Mouse (Mus musculus): ENCODE measurements at regions not wholly inside any gene's neighbourhood (a gene's known extent, or its start where the extent isn't known, plus 50 kb on each side); places are given as distances from the start of the nearest gene placed in this dataset.
A peak's percentile ranks its signal among the peaks of the same experiment; 100 is the strongest.

DNA sequence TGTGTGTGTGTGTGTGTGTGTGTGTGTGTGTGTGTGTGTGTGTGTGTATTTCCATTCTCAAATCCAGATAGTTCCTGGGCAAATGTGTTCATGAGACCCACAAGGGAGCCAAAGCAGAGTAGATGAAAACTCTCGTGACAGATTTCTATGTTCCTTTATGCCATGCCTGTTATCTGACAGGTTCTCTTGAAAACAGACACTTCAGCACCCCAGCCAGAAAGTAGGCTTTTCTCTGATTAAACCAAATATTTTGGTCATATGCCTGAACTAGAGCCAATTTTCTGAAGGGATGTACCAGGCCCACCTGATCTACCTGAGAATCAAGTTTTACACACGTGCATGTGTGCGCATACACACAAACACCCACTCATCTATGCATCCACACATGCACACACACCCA lies 95.5 kb downstream of the Psat1 start:
- no peak for DNase-seq (ENCODE audit: low read depth)

DNA sequence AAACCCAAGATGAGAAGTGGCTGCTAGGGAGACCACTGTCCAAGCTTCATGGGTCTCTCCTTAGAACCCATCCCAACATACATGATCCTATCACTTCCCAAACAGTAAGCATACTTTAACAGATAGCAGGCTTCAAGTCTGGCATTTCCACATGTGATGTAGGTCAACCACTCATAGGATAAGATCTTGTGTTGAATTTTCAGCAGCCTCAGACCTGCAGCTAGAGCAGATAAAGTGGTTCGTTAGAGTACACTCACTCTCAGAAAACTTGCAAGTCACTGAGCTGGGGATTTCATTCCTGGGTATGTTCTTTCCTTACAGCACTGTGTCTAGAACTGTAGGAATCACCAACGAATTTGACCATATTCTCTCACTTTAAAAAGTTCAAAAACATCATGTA lies 96.4 kb downstream of the Psat1 start:
- no peak for DNase-seq (ENCODE audit: low read depth)

DNA sequence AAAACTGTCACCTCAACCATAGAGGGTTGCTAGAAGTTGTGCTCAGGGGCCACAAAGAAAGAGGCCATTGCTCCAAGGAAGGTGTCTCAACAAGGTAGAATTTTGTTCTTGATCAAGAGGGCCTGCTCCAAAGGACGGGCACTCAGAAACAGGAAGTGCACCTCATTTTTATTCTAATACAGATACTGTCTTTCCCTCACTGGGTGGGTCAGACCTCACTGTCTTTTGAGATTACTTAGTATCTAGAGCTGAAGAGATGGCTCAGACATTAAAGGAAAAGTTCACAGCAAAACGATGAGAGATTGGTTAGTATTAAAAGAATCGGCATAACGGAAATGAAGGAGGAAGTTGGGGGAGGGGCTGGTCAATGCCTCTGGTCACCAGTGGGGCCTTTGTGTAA lies 97.9 kb downstream of the Psat1 start:
- no peak for DNase-seq (ENCODE audit: low read depth)

DNA sequence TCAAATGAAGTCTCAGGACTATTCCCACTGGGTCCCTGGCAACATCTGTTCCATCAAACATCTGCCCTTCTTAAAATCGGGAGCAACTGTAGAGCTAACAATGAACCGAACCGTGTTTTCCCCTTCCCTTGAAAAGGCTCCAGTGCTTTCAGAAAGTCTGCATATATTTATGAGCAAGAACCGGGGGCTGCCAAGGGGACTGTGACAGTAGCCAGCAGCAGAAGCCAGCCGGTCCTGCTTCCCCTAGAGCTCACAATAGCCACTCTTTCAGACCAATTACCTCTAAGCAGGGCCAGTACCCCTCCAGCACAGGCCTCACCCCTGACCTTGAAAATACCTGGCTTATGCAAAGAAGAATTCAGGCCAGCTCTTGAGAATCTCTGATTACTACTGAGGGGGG lies 108.8 kb downstream of the Psat1 start:
- no peak for DNase-seq (ENCODE audit: low read depth)

DNA sequence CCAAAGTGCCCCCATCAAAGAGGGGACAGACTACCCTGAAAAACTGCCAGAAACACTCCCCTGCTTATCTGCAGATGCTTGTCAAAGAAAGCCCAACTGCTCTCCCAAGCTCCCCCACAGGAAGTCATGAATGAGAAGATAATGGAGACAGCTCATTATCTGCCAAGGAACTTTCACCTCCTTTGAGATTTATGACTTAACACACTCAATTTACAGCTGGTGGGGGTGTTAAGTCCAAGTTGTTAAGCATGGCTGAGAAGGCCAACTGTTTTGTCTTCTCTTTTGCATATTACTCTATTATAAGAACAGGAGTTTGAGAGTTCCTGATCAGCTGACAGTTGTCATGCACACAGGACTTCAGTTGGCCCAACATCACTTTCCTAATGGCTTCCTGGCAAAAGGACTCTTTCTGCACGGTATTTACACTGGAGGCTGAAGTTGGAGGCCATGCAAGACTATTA lies 109.4 kb downstream of the Psat1 start:
- DNase-seq (ENCODE audit: low read depth) = no peak

DNA sequence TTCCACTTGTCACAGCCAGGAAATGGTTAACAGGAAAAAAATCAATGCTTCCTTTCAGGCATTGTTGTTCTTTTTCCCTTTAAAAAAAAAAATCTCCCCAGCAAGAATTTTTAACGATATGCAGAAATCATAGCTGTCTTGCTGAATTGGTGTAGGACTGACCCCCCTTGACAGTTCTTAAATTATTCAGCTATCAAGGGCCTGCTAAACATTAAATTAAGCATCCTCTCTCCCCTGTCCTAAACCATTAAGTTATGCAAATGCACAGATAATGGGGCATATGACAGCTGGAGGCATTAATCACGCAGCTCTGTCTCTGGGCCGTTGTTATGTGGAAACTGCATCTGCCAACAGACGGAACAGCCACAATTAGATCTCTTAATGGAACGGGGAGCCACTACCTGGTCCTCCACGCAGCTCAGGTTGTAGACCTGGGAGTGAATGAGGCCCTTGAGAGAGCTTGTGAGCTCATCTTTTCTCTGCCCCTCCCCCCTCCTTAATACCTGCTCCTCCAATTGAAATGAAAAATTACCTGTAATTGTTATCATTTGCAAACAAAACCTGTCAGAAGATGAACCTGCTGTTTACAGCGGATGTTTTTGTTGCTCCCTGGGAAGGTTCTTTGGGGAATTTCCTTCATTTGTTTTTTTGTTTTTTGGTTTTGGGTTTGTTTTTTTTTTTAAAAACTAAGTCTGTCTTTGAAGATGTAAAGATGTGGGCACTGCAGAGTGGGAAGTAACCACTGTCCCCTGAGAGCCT lies 110.0 kb downstream of the Psat1 start:
- DNase-seq (ENCODE audit: low read depth) = no peak

DNA sequence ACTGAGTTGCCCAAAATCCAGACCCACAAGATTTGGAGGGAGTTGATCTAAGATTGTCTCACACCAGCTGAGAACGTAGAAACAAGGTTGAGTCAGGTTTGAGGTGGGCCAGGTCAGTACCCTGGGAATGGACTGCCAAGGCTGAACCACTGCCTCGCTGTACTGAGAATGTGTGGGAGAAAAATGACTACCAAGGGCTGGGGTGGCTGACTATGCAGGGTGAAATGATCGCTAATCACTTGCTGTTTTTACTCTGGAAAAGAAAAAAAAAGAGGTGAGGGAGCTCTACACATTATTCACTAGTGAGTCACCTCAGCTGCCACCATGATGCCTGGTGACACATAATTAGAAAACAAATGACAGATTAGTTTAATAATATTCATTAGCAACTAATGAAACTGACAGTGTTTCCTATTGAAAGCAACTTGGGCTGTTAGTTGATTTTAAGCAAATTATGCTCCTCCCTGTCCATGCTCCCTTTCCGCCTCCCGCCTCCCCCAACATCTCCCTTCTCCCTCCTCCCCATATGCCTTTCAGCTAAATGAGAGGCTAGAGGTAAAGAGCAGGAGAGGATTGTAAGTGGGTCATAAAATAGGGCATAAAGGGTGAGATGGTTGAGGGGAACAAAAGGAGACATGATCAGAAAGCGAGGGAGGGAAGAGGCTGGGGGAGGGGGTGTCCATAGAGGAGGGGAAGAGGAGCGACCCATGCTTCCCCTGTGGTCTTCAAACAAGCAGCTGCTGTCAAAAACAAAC lies 110.8 kb downstream of the Psat1 start:
- peak; percentile 6 for DNase-seq (ENCODE audit: low read depth)

DNA sequence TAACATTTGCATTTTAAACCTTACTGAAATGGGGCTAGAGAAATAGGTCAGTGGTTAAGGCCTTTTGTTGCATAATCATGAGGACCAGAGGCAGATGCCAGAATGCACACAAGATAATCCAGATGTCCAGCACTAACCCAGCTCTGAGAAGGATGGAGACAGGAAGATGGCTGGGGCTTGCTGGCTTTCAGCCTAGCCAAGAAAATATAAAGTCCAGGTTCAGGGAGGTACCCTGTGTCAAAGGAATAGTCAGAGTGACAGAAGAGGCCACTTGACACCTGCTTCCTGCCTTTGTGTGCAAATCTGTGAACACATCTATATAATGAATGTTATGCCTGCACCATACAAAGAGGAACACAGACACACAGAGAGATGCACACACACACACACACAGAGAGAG lies 116.8 kb downstream of the Psat1 start:
- DNase-seq (ENCODE audit: low read depth) = no peak

DNA sequence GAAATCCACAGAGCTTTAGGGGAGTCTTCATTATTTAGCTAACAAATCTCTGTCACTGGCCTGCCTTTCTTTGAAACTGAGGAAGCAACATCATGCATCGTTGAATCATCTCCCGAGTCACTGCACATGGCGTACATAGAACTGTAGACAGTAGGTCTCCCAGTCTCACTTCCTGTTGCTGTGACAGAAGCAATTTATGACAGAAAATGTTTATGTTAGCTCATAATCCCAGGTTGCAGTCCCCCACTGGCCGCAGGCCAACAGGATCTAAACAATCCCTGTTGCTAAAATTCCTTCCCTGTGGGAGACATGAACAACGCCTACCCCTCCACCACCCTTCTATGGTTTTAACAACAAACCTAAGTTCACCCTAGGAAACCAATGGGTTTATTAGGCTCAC lies 118.0 kb downstream of the Psat1 start:
- no peak for DNase-seq (ENCODE audit: low read depth)

DNA sequence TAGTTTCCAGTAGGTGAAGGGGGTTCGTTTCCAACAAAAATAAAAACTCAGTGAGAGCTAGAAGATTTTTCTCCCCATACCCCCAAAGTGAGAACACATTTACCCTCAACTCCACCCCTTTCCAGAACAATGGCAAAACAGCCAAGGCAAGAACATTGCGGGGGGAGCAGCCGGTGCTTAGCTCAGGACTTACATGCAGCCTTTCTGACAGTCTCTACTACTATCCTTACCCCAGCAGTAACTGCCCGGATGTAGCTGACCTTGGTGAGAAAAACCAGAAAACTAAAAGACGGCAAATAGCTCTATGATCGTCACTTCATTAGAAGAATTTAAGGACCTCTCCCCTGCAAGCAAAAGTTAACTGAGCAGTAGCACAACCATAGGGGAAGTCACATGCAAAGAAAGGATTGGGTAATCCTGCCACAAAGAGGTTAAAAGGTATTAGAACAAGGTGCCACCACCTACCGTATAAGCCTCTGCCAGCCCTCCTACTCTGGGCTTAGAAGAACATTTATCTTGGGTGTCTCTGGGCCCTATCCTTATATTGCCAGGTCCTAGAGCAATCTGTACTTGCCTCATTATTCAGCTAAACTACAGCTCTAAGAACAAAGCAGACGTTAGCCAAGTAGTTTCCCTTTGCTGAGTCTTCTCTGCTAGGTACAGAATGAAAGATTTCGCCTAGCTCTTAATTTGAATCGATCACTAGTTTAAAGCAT lies 119.0 kb downstream of the Psat1 start:
- no peak for DNase-seq (ENCODE audit: low read depth)

DNA sequence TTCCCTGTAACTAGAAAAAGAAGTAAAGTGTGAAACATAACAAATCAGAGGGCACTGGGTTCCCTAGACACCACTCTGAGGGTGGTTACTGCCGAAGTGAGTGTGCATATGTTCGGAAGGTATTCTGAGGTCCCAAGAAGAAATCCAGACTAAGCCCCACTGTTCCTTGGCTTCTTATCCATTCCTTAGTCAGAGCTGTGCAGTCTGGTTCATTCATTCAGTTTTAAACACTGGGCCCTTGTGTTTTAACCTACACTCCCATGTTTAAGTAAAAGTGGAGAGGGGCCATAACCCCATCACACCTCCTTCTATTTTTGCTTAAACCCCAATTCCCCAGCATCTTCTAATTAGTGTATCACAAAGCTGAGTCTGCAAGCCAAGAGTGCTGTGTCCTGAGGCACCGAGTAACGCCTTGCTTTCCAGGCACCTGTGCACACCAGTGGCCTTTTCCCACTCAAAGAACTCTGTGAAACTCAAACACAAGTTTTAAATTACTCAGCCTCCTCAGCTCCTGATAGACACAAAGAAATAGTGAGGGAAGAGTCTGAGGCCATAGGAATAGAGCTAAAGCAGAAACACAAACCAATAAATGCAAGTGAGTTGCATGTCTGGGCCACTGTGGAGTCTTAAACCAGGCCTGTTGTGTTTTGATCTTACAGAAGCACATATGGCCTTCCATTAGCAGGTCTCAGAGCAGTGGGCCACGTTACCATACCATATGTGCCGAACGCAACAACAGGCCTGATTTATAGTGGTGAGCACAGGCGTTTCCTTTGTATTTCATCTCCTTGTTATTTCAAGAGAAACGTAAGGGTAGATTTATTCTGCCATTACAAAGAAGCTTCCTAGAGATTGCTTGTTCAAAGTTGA lies 119.8 kb downstream of the Psat1 start:
- no peak for DNase-seq (ENCODE audit: low read depth)

DNA sequence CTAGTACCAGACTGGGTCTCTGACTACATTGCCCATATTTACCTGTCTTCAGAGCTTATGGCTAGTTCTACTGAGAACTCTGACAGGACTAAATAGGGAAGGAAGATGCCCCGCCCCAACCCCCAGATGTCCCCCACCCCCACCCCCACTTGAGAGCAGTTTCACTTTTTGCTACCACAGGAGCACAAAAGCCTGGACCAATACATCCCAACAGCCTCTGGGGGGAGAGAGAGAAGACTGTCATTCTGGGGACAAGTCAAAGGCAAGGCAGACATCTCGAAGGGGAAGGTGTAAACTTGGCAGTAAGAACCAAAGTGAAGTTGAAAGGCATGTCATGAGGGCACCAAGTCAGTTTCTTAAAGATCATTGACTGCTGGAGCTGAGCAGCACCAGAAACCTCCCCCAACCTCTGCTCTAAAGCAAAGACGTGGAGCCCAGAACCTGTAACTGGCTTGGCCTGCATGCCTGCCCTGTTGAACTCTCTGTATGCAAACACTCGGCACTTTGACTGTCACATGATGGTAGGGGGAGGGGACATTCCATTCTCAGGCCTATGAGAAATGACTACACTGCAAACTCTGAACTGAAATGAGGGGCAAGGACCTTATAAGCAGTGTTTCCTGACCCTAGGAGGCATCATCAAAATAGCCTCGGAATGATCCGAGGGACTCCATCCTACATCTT lies 123.3 kb downstream of the Psat1 start:
- no peak for DNase-seq (ENCODE audit: low read depth)

DNA sequence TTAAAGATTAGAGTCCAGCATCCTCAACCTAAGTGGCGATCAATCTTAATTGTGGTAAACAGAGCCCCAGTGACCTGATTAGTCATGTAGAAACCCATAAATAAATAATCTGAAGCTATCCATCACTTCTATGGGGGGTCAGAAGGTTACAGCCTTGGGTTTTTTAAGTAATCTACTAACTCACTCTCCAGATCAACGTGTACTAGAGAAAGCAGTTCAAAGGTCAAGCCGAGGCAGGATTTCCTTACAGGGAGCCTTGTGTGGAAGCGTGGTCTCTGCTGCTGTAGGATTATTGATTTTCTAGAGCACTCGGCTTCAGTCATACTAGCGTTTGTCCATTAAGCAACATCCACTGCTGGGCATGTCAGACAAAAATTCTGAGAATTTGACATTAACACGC lies 127.1 kb downstream of the Psat1 start:
- no peak for DNase-seq (ENCODE audit: low read depth)

DNA sequence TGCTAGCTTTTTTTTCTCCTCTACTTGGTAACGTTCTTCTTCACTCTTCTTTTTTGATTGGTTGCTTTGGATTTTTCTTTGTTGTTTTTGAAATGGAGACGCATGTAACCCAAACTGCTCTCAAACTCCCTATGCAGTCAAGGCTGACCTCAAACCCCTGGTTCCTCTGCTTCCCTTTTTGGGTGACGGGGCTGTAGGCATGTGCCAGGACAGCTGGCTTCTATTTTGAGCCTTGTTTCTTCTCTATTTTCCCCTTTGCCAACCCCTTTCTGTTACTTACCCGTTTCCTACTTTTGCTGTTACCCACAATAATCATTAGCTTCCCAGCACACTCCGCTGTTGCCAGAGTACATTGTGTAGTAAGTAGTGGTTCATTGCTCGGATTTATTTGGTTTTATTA lies 132.0 kb downstream of the Psat1 start:
- no peak for DNase-seq (ENCODE audit: low read depth)

DNA sequence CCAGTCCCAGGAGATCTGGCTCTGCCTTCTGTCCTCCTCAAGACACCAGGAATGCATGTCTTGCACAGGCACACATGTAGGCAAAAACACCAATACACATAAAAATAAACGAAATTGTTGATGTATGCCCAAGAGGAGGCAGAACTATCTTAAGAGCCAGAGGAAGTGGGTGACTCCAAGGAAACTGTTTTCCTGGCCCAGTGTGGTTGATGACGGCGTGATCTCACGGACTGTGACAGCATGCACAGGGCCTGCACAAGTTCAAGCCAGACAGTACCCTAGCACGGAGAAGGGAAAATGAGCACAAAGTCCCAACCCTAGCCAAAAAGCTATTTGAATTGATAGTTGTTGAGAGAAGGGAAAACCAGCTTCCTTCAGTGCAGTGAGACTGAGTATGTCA lies 138.1 kb downstream of the Psat1 start:
- DNase-seq (ENCODE audit: low read depth) = no peak

DNA sequence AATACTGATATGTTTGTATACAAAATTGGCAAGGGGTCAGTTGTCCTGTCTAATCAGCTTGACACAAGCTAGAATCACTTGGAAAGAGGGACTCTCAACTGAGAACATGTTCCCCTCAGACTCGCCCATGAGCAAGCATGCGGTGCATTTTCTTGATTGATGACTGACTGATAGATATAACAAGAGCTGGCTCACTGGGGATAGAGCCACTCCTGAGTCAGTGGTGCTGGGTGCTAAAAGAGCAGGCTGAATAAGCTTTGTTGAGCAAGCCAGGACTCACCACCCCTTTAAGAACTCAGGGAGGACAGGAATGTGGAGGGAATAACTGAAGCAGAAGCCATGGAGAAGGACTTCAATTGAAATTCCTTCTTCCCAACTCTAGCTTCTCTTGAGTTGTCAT lies 139.5 kb downstream of the Psat1 start:
- DNase-seq (ENCODE audit: low read depth) = no peak

DNA sequence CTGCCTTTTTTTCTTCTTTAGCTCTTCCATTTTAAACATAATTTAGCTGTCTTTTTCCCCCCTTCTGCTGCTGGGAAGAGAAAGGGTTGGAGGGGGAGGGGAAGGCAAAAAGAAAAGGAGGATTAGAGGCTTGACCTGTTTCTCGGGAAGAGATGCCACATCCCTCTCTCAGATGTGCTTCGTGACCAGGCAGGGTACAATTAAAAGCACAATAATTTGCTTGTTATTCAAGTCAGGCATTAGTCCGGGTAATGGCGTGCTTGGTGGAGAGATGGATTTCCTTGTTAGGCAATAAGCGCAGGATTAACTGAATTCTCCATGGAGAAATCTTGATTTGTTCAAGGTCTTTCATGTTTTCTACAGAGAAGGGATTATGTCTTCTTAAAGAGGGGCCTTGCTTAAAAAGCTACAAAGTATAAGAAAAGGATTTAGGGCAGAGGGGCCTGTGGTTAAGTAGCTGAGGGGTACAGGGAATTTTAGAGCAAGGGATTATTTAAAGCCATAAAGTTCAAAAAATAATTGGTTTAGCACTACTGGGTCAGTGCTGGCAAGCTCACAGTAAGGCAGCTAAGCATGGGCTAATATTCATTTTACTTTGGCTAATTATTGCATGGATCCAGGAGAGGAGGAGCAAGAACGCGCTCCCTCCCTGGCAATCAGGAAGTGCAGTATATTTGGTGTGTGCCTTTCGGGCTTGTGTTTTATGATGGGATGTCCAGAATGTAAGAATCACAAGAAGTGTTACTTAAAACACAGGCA lies 143.8 kb downstream of the Psat1 start:
- no peak for DNase-seq (ENCODE audit: low read depth)

DNA sequence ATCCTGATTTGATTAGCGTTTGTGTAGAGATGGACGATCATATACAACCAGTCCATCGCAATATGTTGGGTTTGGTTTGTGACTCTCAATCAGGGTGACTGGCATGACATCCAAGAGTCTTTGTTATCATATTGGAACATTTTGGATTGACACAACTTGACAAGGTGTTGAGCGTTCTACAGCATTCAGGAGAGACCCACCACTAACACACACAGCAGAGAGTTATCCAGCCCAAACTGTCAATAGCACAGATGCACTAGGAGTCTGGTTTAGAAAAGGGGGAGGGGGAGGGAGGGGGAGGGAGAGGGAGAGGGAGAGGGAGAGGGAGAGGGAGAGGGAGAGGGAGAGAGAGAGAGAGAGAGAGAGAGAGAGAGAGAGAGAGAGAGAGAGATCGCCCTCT lies 144.5 kb downstream of the Psat1 start:
- no peak for DNase-seq (ENCODE audit: low read depth)

DNA sequence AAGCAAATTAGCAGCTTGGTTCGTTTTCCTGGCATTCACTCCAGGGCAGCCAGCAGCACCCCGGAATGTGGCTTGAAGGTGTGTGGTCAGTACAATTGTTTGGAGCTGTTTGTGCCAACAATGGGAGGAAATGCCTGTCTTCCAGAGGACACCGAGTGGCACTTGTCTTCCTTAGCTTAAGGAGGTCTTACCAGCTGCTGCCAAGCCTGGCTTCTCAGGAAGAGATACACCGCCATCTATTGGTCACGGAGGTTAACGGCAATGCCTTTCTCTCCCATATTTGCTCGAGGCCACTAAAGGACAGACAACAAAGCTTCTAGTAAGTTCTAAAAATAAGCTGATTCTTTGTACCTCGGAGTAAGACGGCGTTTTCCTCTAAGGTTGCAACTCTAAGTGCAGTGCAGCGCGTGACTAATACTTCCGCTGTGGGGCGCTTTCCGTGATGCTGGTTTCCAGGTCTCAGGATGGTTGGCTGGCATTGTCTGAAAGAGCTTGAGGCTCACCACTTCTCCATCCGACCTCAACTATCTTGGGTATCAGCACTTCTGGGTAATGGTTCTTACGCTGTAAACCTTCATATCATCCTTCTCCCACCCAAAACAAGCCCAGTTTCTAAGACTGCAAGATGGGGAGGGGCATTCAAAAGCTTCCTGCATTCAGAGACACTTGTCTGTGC lies 145.2 kb downstream of the Psat1 start:
- peak; percentile 29 for DNase-seq (ENCODE audit: low read depth)
